Mouse (Mus musculus) CH12.LX (cell line): ENCODE results near the gene Rgs3. TPM values are rescaled to one million over a fixed set of nuclear protein-coding genes. Genes with fewer than 3 reads are reported as not detected.

Experiments used
- DNase-seq: peaks from one replicate; pipeline ENCODE4 v3.0.0-alpha.2; 2013; ENCODE audit errors: extremely low read depth
- H3K27ac ChIP-seq: 2 replicates; pipeline ENCODE4 v1.5.1; 2012; ENCODE audit warnings: low read depth, mild to moderate bottlenecking, control low read depth, moderate library complexity; ENCODE audit not compliant: insufficient read depth
- H3K27me3 ChIP-seq: replicated peaks from 2 replicates; pipeline ENCODE3; 2012; ENCODE audit warnings: inconsistent platforms
- H3K36me3 ChIP-seq, 2 experiments: replicated peaks in 1 of 2; 2 replicates each; pipeline versions ENCODE3 to v1.6.1; 2012; ENCODE audit warnings: inconsistent platforms in 1 of 2, low read length in 1 of 2, mild to moderate bottlenecking in 1 of 2, mixed read lengths in 1 of 2, moderate library complexity in 1 of 2; ENCODE audit not compliant: control insufficient read depth in 1 of 2, insufficient read depth in 1 of 2
- H3K4me1 ChIP-seq, 2 experiments: 2 replicates each; pipeline ENCODE4 v1.6.1; 2012; ENCODE audit warnings: inconsistent platforms in 1 of 2, moderate library complexity in 1 of 2; ENCODE audit not compliant: insufficient read depth in 2 of 2, control insufficient read depth in 1 of 2
- H3K4me2 ChIP-seq: 2 replicates; pipeline ENCODE4 v1.6.1; 2012; ENCODE audit warnings: low read depth, mild to moderate bottlenecking, control low read depth; ENCODE audit not compliant: poor library complexity, insufficient read depth, severe bottlenecking
- H3K4me3 ChIP-seq, 3 experiments: fragments of 150-350 bp in 1 of 3; sonication (generic) in 1 of 3; replicated peaks in 1 of 3; 2 replicates each; pipeline versions ENCODE3 to v1.5.1; 2011 to 2012; ENCODE audit warnings: low read depth in 2 of 3, low read length in 2 of 3, mild to moderate bottlenecking in 2 of 3, moderate library complexity in 2 of 3, control low read depth in 1 of 3, improper control_type of control experiment in 1 of 3, inconsistent platforms in 1 of 3, mixed read lengths in 1 of 3; ENCODE audit not compliant: poor library complexity in 1 of 3
- H3K79me2 ChIP-seq: replicated peaks from 2 replicates; pipeline ENCODE4 v1.6.1; 2012; ENCODE audit warnings: mild to moderate bottlenecking, moderate library complexity; ENCODE audit not compliant: control insufficient read depth, poor library complexity, insufficient read depth, severe bottlenecking; ENCODE audit errors: extremely low read depth
- H3K9ac ChIP-seq: 2 replicates; pipeline ENCODE4 v1.6.1; 2012; ENCODE audit warnings: low read depth, mild to moderate bottlenecking, control low read depth, moderate library complexity; ENCODE audit not compliant: insufficient read depth
- H3K9me3 ChIP-seq: replicated peaks from 2 replicates; pipeline ENCODE3; 2012; ENCODE audit warnings: low read length, inconsistent platforms, mixed read lengths
- CHD1 ChIP-seq: IDR thresholded peaks from 2 replicates; pipeline ENCODE4 v1.6.1; 2012; ENCODE audit warnings: low read depth, low read length, improper control_type of control experiment, inconsistent platforms
- ELF1 ChIP-seq: IDR thresholded peaks from 2 replicates; pipeline ENCODE4 v1.6.1; 2014; ENCODE audit warnings: low read depth, mild to moderate bottlenecking, inconsistent platforms, low read length, improper control_type of control experiment
- ETS1 ChIP-seq: conservative IDR thresholded peaks from 2 replicates; pipeline ENCODE4 v1.6.1; 2012; ENCODE audit warnings: low read depth, mild to moderate bottlenecking, inconsistent platforms, low read length, improper control_type of control experiment, moderate library complexity
- IRF4 ChIP-seq: IDR thresholded peaks from 2 replicates; pipeline ENCODE4 v1.6.1; 2014; ENCODE audit warnings: low read depth, mild to moderate bottlenecking, inconsistent platforms, low read length, improper control_type of control experiment
- MAFK ChIP-seq: IDR thresholded peaks from 2 replicates; pipeline ENCODE4 v1.6.1; 2011; ENCODE audit warnings: low read length, improper control_type of control experiment; ENCODE audit not compliant: insufficient replicate concordance
- MAX ChIP-seq: IDR thresholded peaks from 2 replicates; pipeline ENCODE4 v1.6.1; 2011; ENCODE audit warnings: low read length, improper control_type of control experiment
- MEF2A ChIP-seq: IDR thresholded peaks from 2 replicates; pipeline ENCODE4 v1.6.1; 2014; ENCODE audit warnings: low read depth, mild to moderate bottlenecking, inconsistent platforms, low read length, improper control_type of control experiment, borderline replicate concordance
- POLR2AphosphoS2 ChIP-seq: IDR thresholded peaks from 2 replicates; pipeline ENCODE4 v1.6.1; 2011; ENCODE audit warnings: low read depth, low read length, improper control_type of control experiment
- RCOR1 ChIP-seq: conservative IDR thresholded peaks from 2 replicates; pipeline ENCODE4 v1.6.1; 2012; ENCODE audit warnings: low read depth, mild to moderate bottlenecking, inconsistent platforms, low read length, improper control_type of control experiment
- SIN3A ChIP-seq: IDR thresholded peaks from 2 replicates; pipeline ENCODE4 v1.6.1; 2012; ENCODE audit warnings: low read length, improper control_type of control experiment, inconsistent platforms
- TCF12 ChIP-seq: IDR thresholded peaks from 2 replicates; pipeline ENCODE4 v1.6.1; 2014; ENCODE audit warnings: low read depth, mild to moderate bottlenecking, inconsistent platforms, low read length, improper control_type of control experiment
- USF2 ChIP-seq: conservative IDR thresholded peaks from 2 replicates; pipeline ENCODE4 v1.6.1; 2011; ENCODE audit warnings: low read depth, low read length, improper control_type of control experiment
- ZMIZ1 ChIP-seq: IDR thresholded peaks from 2 replicates; pipeline ENCODE4 v1.6.1; 2012; ENCODE audit warnings: low read depth, mild to moderate bottlenecking, inconsistent platforms, low read length, improper control_type of control experiment
- dilution Hi-C: fragments of 300-500 bp; cut with MboI; formaldehyde crosslinking; loops from 2 replicates; pipeline ENCODE4 v1.14.3; 2020; ENCODE audit warnings: low sequenced_read_pairs; ENCODE audit not compliant: extremely low pct_unique_long_range_greater_than_20kb, extremely low pct_ligation_motif_present
- in situ Hi-C: fragments of 300-500 bp; cut with MboI; formaldehyde crosslinking; loops from 3 replicates; pipeline ENCODE4 v1.14.3; 2019; ENCODE audit warnings: low sequenced_read_pairs, low pct_ligation_motif_present, low pct_unique_long_range_greater_than_20kb, mixed read lengths
- polyA plus RNA-seq: library from polyadenylated mRNA; unstranded; fragments of >175 nt; gene quantifications from 2 replicates; pipeline ENCODE4 v1.2.1, GENCODE M21; 2012; ENCODE audit warnings: low read depth; ENCODE audit not compliant: insufficient read length
- total RNA-seq, 2 experiments: library from RNA; depleted of rRNA; stranded (reverse); fragments of 300-350 nt in 1 of 2; fragments of >200 nt in 1 of 2; gene quantifications; 2 replicates each; pipeline ENCODE4 v1.2.3; 2012 to 2014

Gene Rgs3
- total RNA-seq (2012; rRNA removed) = 2.0 and 3.3 TPM in 2 replicates
- 3.4 and 3.5 TPM in 2 replicates for total RNA-seq (2014; rRNA removed)
- 5.1 and 6.0 TPM in 2 replicates for polyA plus RNA-seq

DNA sequence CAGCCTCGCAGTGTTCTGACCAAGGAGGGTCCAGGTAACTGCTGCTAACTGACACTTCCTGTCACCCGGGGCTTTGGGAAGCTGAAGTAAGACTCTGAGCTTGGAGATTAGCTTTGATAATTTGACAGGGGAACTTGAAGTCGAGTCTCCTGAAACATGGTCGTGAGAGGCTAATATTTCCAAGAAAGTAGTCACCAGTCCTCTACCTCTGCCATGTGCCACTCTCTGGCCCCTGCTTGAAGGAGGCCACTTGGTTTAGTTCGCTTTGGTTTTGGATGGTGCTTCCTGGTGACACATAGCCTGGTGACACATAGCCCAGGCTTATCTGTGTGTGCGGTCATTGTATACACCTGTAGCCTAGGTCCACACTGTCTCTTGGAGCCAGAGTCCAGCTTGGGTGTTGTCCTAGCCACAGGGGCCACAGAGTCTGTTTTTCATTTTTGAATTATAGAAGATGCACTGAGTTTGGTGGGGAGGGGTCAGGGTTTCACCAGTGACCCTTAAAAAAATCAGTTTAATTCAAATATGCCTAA is at the start of gene Rgs3:
TSS of gene Rgs3 (plus strand) at position 51 of the 533 bp plus-strand sequence.
- H3K27ac ChIP-seq = no peak within 1 kb of the TSS
- H3K4me2 ChIP-seq = no peak within 1 kb of the TSS
- DNase-seq = no peak
- in situ Hi-C loops = loop anchor here (5.0 kb wide), 2 partner anchors 127 to 197 kb away; no protein-coding TSS in a partner anchor
- no peaks in the 10 kb centered on the region for H3K79me2 ChIP-seq
- H3K4me1 ChIP-seq = peaks cover 9 to 17% of the 10 kb centered on the region in 2 experiments
- no peaks in the 10 kb centered on the region for H3K36me3 ChIP-seq
- dilution Hi-C loops = no loop called here
- no peaks in the 10 kb centered on the region for H3K27me3 ChIP-seq
- H3K9ac ChIP-seq = no peak within 1 kb of the TSS
- H3K9me3 ChIP-seq = no peaks in the 10 kb centered on the region
- TF ChIP-seq SIN3A (no peak), MAFK (no peak), MEF2A (no peak), ELF1 (no peak), ZMIZ1 (no peak), IRF4 (no peak), CHD1 (no peak), ETS1 (no peak), TCF12 (no peak), USF2 (no peak), POLR2AphosphoS2 (no peak)
- H3K4me3 ChIP-seq = no peak within 1 kb of the TSS

DNA sequence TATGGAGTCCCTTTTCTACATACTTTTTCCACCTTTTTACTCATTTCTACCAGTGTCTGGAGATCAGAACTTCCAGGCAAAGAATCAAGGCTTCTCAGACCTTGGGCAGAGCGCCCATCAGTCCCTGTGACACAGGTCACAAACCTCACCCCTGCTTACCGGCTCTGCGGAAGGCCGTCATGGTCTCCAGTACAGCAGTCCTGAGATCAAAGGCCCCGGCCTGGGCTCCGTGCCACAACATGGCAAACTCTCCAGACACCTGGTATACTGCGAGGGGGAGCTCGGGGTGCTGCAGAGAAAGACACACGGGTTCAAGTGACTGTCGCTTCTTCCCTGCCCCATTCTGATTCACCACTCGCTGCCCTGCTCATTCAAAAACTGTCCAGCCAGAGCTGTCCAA is 49.7 kb upstream of the Rgs3 start:
- TF ChIP-seq MAX = no peak
- TF ChIP-seq RCOR1 = no peak
- TF ChIP-seq, all 38 proteins: peak for 0
- Histone ChIP-seq H3K9ac (no peak overlapping the region), H3K27me3 (no peaks in the 10 kb centered on the region), H3K27ac (no peak overlapping the region), H3K4me3 (no peak overlapping the region), H3K4me1 (no peaks in the 10 kb centered on the region), H3K36me3 (peaks cover 63 to 76% of the 10 kb centered on the region in 2 experiments), H3K9me3 (no peaks in the 10 kb centered on the region), H3K4me2 (no peak overlapping the region), H3K79me2 (no peaks in the 10 kb centered on the region)
- dilution Hi-C loops (no loop called here), in situ Hi-C loops (loop anchor here (5.0 to 10.0 kb wide), 3 partner anchors 83 to 165 kb away; partner anchors contain the start of genes Cdc26 and Prpf4)
- DNase-seq = no peak
